Mouse (Mus musculus): Measurements from ENCODE around the gene Nelfa. TPM values are rescaled to one million over a fixed set of nuclear protein-coding genes. Genes with fewer than 3 reads are reported as not detected.

Nelfa gene
- total RNA-seq, 4 experiments from 2014 or later = 8.5 to 11.4 (median 10.3) TPM

Small RNAs within 50 kb of the gene (microRNA-seq; reads per million reads assigned to microRNA genes)
- gene Mir7024 = not detected

Other genes starting within 250 kb of the Nelfa start
- gene Fgfr3, start 214.7 kb downstream of the Nelfa start, total RNA-seq (2022) = 10 to 100 TPM in 2 of 4 experiments, 1 to 10 TPM in 2; 5.7 to 10.7 (median 9.3) TPM
- 100 to 1,000 TPM; 135 to 149 (median 141) TPM for gene Letm1, start 153.6 kb downstream of the Nelfa start, total RNA-seq (2022)
- 10 to 100 TPM; 24.0 to 25.3 (median 24.5) TPM for gene Nsd2, start 115.7 kb downstream of the Nelfa start, total RNA-seq (2022)
- gene Gm1673, start 47.0 kb upstream of the Nelfa start, total RNA-seq (2022) = 1 to 10 TPM; 3.3 to 6.5 (median 3.9) TPM
- 1 to 10 TPM; 1.3 to 1.9 (median 1.6) TPM for gene Nat8l, start 59.6 kb upstream of the Nelfa start, total RNA-seq (2022)
- 10 to 100 TPM in 2 of 4 experiments, 1 to 10 TPM in 2; 8.6 to 13.7 (median 9.6) TPM for gene Poln, start 233.0 kb upstream of the Nelfa start, total RNA-seq (2022)
- gene Haus3, start 233.1 kb upstream of the Nelfa start, total RNA-seq (2022) = 1 to 10 TPM; 2.9 to 5.4 (median 3.2) TPM

Data from heart, adult 8-10 months (tissue).